Mouse (Mus musculus) monocyte, adult 2 months (primary cell): ENCODE measurements around the gene Cpsf7.

Source experiments
- DNase-seq, 2 experiments: peaks; one replicate each; pipeline ENCODE4 v3.0.0; 2022; ENCODE audit warnings: low spot score in 2 of 2, low read depth in 1 of 2

Gene Cpsf7

DNA sequence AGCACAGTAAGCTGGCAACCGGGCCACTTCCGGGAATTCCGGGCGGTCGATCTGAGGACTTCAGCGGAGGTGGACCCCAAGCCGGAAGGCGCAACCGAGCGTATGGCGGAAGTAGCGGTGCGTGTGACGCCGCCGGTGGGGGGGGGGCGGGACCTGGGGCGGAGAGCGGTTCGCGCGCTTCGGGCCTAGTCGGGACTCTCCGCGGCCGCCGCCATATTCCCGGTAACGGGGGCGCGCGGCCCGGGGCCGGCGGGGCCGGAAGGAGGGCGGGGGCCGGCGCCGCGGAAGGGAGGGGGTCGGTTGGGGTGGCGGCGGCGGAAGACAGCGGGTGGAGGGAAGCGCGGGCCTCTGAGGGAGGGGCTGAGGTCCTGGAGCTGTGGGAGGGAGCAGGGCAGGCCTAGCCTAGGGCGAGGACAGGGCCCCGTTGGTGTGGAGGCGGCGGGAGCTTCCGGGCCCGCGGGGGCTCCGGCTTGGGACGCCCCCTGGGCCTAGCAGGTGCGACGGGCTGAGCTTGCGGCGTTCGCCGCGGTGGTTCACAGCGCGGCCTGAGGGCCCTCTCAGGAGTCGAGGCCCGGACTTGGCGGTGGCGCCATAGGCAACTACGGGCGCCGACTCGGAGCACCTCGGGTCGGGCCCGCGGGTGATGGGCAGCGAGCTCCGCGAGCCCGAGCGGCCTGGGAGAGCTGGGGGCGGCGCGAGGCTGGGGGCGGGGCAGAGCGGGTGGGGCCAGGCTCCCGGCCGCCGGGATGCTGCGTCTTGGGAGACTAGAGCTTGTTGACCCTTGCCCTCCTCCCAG, at the start of gene Cpsf7:
Cpsf7 (plus strand) TSS at position 161 of the 796 bp plus-strand sequence.
- peak; percentile 42 to 69 for DNase-seq

DNA sequence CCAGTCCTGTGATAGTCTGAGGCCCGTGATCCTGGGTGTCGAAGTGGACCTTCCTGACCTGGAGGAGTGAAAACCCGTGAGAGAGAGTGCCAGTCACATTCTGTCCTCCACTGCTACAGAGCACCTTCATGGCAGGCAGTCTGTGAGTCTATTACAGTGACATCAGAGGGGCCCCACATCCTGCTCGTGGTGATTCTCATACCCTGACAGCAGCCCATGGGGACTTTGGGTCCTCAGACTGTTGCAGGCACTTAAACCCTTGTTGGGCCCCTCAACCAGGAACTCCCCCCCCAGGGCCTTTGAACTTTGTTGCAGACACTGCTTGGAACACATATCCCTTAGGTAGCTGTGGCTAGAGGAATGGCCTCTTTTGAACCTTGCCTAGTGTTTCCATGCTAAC, 45.5 kb upstream of the Cpsf7 start:
- DNase-seq: no peak

DNA sequence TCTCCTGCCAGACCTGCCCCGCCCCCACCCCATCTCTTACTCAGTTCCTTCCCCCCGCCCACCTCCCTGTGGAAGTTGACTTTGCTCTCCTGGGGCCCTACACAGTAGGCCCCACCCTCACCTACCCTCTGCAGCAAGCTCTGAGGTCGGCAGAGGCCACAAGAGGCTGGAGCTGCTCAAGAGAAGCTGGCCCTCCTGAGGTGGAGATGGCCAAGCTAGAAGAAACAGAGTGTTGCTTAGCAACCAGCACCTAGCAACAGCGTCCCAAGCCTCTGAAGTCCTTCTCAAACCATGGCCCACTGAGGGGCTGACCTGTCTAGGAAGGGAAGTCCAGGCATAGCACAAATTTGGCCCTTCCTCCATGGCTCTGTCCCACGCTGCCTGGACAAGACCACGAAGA, 42.4 kb upstream of the Cpsf7 start, which contains the start of gene Ppp1r32:
Ppp1r32 (minus strand) TSS at position 226 of the 400 bp plus-strand sequence.
- no peak for DNase-seq

DNA sequence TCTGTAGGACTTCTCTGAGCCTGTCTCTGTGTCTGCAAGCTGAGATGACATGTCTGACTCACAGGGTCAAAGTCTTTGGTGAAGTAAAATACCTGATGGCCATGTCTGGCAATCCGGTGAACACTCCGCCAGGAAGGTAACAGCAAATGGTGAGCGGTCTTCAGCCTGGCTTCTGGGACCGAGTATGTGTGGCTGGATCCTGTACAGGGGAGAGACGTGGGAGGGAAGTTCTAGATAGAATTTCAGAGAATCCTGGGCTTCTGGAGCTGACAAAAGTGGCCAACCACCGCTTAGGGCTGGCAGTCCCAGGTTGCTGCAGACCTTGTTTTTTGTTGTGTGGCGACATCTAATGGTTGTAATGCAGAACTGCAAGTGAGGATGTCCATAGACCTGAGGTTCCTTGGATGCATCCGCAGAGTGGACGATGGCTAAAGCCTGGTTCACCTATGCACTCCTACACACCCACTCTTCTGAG, 38.8 kb upstream of the Cpsf7 start:
- DNase-seq: no peak

DNA sequence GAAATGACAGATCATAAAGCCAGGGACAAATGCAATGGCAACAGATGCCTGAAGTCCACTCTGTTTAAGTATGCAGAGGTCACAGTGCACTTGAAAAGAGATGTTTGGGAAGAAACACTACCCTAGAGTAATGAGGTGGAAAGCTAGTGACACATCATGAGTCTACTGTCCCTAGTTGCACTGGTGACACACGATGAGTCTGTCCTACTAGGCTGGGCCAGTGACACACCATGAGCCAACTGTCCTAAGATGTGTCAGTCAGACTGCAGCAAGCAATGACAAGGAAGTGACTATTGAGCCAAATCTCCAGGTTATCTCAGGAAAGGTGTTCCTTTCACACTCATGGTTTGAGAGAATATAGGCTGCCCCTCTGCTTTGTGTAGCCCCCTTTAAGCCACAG, 29.4 kb upstream of the Cpsf7 start:
- no peak for DNase-seq

DNA sequence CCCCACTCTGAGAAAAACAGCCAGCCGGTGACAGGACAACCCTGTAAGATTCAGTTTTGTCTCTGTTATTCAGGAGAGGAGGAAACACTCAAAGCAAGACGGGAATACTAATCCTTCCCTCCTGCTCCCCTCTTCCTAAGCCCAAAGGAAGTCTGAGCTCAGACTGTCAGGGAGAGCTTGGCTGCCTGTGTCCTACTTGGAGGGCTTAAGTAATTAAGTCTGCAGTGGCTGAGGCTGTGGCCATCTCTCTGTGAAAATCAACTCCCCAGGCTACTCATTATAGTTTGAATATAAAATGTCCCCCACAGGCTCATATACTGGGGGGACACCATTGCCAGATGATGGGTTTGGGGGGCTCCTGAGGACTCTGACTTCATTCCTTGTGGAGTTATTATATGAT, 28.1 kb upstream of the Cpsf7 start:
- no peak for DNase-seq

DNA sequence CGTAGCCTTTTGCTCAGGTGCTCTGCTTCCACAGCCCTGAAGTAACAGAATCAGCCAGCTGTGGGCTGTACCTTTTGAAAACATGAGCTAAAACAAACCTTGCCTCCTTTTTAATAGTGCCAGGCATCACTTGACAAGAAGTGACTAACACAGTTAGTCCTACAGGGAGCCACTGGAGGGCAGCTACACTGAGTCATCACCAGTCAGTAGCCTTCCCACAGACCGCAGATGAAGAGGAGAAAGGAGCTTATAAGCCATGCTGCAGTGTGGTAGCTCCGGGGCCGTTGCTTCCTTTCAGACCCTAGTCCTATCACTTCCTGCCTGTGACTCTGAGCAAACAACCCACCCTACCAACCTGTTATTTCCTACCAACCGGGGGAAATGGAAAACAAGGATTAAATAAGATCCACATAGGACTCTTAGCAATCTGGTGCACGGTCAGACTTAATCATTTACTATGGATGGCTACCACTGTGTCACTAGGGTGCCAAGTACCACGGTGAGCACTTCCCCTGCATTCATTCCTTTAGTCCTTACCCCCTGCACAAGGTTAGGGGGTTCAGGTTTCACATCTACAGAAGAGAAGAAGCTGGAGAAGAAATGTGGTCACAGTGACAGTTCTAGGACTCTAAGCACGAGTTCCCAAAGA, 27.4 kb upstream of the Cpsf7 start:
- DNase-seq: no peak

DNA sequence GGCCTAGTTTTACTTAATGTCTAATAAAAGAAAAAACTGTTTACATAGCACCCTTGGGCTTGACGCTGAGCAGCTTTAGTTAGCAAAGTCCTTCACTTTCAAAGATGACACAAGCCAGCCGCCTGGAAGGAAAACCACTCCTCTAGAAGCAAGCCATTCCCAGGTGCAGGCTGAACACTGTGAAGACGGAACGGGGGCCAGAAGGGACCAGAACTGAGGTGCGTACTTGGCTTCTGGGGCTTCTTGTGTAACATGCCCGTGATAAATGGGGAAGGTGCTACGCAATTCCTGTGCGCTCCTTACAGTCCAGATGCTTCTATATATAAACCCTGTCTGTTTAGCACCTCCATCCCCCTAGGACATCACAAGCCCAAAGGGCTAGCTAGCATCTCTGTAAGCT, 24.5 kb upstream of the Cpsf7 start:
- no peak for DNase-seq

DNA sequence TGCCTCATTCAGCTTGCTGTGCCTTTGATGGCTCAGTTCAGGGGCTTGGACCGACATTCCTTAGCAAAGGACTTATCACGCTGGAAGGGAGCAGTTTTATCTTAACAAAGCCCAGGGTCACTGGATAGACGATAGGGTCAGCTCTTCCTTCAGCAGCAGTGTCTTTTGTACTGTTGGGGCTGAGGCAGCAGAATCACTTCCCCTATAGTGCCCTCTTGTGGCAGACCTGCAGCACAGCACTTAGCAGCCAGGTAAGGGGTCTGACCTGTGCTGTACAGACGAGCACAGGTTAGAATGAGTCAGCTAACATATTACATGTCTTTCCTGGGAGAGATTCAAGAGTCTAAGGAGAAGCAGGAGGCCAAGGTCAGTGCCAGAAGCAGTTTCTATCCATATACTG, 22.5 kb upstream of the Cpsf7 start:
- no peak for DNase-seq

DNA sequence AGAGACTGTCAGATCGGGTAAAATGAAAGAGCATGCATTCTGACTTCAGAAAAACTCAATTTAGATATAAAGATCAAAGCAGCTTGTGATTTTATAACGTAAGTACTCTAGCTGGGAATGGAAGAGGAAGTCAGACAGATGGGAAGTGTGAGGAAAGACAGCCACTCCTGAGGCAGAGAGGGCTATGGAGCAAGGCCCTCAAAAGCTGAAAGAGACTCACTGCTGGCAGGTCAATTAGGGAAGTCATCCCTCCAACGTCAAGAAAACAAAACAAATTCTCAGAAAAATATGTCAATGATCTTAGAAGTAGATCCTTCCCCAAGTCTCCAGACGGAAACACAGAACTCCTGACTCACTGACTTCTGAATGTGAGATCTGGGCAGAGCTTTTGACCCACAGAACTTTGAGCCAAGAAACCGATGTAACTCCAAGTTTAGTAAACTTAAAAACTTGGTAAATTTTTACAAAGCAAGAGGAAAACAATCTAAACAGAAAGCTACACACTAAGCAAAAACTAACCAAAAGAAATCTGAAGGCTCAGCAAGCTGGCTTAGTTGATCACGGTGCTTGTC, 14.2 kb upstream of the Cpsf7 start:
- DNase-seq: no peak

DNA sequence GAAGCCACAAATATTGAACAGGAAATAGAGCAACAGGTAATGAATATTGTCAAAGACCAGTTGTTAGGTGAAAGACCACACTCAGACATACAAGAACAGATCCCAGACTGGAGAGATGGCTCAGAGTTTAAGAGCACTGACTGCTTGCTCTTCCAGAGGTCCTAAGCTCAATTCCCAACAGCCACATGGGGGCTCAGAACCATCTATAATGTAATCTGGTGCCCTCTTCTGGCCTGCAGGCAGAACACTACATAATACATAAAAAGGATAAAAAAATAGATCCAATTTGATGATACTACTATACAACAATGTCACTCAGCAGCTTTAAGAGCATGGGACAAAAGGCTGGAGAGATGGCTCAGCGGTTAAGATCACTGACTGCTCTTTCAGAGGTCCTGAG, 4.7 kb upstream of the Cpsf7 start:
- DNase-seq: no peak

DNA sequence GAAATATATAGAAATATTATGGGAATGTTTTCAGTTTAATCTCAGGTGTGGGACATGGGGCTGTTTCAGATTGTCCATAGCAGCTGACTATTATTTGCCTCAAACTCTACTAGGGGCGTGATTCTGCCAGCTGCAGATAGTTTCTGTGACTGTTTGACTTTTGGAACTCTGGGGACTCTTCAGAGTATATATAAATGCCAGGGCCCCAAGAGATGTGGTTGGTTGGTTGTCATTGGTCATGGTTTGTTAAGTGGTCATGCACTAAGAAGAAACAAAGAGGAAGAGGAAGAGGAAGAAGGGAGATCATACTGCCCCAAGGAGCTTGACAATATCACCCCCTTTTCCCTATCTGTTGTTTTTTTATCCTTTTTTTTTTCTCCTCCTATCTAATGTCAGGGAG, 3.1 kb upstream of the Cpsf7 start:
- no peak for DNase-seq

DNA sequence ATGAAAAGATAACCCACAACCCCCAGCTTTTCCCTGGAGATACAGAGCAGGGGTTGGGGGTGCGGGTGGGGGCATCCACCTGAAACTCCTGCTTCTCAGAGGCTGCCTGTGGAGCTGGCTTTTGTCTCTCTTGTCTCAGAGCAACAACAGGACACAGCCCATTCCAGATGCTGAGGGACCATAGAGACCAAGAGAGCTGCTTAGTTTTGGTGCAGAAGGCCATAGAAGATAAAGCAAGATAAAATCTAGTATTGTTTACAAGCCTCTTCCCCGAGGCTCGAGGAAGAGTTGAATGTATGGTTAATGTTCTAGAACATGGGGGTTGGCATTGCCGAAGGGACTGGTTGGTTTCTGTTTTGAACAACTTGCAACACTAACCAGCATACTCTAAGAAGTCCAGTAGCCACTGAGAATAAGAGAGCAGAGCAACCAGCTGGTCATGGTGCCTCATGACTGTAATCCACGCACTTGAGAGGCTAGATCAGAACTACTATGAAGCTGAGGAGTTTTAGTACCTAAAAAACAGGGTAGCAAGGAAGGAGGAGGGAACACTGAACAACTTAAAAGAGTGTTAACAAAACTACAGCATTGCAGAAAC, 1.5 kb upstream of the Cpsf7 start:
- no peak for DNase-seq

DNA sequence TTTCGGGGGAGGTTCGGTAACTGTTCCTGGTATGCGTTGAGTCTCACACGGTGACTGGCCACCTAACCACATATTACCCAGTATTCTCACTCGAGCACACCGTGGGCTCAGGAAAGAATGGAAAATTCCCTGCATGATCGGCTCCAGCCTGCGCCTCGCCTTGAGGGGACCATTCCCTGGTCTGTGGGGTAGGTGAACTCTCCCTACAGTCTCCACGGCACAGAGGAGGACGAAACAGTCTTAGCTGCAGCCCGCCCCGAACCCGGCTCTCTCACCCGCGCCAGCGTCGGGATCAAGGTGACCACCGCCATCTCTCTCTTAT, 321 bp upstream of the Cpsf7 start:
- no peak for DNase-seq

DNA sequence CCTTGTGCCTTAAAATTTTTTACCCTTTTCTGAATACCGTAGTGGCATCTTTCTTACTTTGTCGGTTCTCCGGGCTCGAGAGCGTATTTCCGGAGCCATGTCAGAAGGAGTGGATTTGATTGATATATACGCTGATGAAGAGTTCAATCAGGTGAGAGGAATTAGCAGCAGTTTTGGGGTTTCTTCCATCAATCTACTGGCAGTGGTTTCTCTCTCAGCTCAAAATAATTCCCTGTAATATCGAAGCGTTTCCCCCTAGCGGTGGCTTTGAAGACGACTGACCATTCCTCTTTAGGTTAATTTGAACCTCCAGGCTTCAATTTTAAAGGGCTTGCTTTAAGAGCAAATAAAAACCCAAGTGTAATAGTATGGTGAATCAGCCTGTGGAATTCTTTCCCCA, 844 bp downstream of the Cpsf7 start, which contains the start of gene Sdhaf2:
Sdhaf2 (minus strand) TSS at position 233 of the 400 bp plus-strand sequence.
- DNase-seq: peak in 1 of 2 experiments; percentile 14

DNA sequence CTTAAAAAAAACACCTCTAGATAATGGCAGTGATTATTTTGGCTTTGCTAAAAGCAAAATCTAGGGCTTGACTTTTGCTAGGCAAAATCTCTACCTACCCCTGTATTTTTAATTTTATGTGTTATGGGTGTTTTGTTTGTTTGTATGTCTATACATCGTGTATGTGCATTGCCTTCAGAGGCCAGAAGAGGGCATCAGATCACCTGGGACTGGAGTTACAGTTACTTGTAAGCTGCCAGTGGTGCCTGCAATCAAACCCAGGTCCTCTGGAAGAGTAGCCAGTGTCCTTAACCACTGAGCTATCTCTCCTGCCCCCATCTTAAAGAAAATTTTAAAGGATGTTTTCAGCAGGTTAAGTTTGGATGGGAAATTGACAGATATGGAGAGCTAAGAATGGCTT, 5.0 kb downstream of the Cpsf7 start:
- no peak for DNase-seq

DNA sequence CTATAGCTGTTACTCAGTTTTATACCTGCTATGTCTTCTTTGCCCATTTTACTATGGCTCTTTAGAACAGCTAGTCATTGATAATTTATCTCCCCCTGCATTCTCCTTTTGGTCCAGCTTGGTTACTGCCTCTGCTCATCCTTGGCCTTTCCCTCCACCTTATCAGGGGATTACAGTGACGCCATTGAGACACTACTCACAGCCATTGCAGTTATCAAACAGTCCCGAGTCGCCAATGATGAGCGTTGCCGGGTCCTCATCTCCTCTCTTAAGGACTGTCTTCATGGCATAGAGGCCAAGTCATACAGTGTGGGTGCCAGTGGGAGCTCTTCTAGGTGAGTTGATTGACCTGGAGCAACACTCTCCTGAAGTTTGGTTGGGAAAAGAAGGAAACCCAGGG, 14.4 kb downstream of the Cpsf7 start:
- DNase-seq: no peak

DNA sequence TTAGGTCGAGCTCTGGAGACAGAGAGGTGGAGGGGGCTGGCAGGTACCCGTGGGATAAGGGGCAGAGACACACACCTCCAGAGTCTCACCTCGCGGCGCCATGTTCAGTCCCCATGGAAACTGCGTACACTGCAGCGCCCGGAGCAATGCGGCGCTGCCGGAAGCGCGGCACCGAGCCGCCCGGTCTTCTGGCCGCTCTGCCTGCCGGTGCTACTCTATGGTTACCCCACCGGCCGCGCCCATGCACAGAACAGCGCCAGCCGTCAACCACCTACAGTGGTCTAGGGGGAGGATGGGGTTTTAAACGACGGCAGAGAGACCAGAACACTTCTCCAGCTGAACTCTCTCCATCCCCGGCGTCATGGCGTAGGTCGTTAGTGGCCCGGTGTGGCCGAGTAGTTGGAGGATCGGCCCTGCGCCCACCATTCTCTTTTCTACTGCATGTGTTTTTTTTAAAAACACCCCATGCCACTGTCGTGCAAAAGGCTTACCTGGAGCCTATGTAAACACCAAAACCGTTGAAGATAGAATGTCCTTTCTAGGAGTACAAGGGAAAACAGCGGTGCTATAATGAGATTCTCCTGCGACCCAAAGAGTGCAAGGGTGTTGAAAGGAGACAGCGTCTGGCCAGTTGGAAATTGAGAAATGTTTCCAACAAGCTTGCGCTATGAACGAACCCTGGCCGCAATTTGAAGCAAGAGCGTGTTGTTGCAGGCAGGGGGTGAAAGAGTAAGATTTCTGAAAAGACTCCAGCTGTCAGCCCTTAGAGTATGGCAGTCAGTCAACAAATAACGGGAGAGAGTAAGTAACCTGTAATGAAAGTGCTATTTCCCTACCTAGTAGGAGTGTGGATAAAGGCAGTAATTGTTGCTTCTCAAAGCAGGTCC, 30.8 kb downstream of the Cpsf7 start, which contains the start of gene Tmem216:
Tmem216 (minus strand) TSS at position 615 of the 887 bp plus-strand sequence.
- peak; percentile 19 to 41 for DNase-seq

DNA sequence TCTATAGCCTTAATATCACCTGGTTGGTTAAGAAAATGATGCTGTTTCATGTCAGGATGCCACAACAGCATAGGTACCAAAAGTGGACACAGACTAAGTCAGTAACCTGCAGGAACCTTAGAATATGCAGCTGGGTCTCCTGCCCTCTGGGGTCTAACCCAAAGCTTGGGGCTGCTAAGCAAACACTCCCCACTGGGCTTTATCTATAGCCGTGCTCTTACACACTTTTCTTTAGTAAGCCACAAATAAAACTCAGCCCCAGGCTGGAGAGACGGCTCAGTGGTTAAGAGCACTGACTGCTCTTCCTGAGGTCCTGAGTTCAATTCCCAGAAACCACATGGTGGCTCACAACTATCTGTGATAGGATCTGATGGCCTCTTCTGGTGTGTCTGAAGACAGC, 31.9 kb downstream of the Cpsf7 start:
- no peak for DNase-seq

DNA sequence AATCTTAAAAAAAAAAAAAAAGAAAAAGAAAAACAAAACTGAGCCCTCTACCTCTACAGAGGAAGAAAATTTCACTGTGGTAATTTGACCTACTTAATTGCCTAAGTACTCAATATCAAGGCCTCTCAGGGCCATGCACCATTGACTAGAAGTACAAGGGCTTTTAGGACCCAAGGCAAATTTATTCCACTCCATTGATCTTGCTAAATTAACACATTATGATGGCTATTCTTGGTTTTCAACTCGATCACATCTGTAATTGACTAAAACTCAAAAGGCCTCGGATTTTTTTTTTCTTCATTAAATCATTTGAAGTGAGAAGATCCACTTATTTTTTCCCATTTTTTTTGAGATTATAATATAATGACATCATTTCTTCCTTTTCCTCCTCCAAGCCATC, 32.4 kb downstream of the Cpsf7 start:
- no peak for DNase-seq
